Mouse (Mus musculus): ENCODE measurements around the gene Cpxcr1.

Cpxcr1 gene

GRCm38 (mm10) chrX:116448644-116449043 is at the start of gene Cpxcr1:
Cpxcr1 (plus strand) TSS chrX:116448944.
- no peak for DNase-seq (ENCODE audit: low spot score in 2 of 2)

Measured in spleen, postnatal 10 days (tissue).